8 mouse cellular contexts compared by ENCODE assay signal in the genomic region with DNA sequence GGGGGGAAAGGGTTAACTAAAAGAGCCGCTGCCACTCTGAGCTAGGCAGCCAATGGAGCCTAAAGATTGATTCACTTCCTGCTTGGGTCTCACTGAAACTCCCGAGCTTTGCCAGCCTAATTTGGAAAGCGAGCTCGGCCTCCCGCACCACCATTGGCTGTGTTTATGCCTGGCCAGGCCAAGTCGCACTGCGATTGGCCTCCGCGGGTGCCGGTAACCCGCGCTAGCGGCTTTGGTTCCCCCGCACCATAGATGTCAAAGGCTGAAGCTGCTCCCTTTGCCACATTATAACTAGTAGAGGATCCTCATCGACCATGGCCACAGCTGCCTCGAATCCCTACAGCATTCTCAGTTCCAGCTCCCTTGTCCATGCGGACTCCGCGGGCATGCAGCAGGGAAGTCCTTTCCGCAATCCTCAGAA. TPM values are rescaled to one million over a fixed set of nuclear protein-coding genes. Genes with fewer than 3 reads are reported as not detected.
A peak's percentile ranks its signal among the peaks of the same experiment; 100 is the strongest.
DNase-seq lines count a peak whose midpoint lies in the region; ATAC-seq lines count a peak whose summit lies in the region.

Gene Pou3f4 (plus strand): TSS at position 130 of the 421 bp plus-strand sequence.

- H3K9me3 ChIP-seq in heart, embryonic 14.5 days (ENCODE audit: control insufficient read depth, low read length) = no peaks in the 10 kb centered on the region
- H3K9me3 ChIP-seq in liver, embryonic 12.5 days (replicated peaks) = no peaks in the 10 kb centered on the region

- H3K27ac ChIP-seq in heart, embryonic 14.5 days (replicated peaks in 1 of 2; ENCODE audit: control insufficient read depth in 1 of 2, insufficient read depth in 1 of 2, low read depth in 2 of 2, low read length in 2 of 2) = no peak within 1 kb of the TSS
- no peak within 1 kb of the TSS for H3K27ac ChIP-seq in liver, embryonic 12.5 days

- peak within 1 kb of the TSS; percentile 73 for H3K4me2 ChIP-seq in heart, embryonic 14.5 days (ENCODE audit: low read length)
- peak within 1 kb of the TSS; percentile 51 for H3K4me2 ChIP-seq in liver, embryonic 12.5 days

- peak; percentile 79 for ATAC-seq in heart, embryonic 14.5 days (ENCODE audit: insufficient number of reproducible peaks, insufficient read depth, low FRiP score, low read depth)
- peak; percentile 58; the same call in 1 of the 2 replicates for ATAC-seq in liver, embryonic 12.5 days

- no peak for DNase-seq in heart, adult 11 months
- DNase-seq in embryo, embryonic 10 days (ENCODE audit: low spot score) = peak; percentile 86
- DNase-seq in gastrocnemius, postnatal 4 days (ENCODE audit: low spot score in 2 of 2) = peak; percentile 16 to 25
- DNase-seq in layer of hippocampus, adult 11-12 months (ENCODE audit: low spot score) = peak; percentile 75
- peak; percentile 84 for DNase-seq in right cerebral cortex, adult 18-20 months
- no peak for DNase-seq in urinary bladder, adult 18-20 months (ENCODE audit: low spot score in 2 of 2)

- H3K27me3 ChIP-seq in heart, embryonic 14.5 days (ENCODE audit: control insufficient read depth, insufficient read depth, low read length) = peaks cover 25% of the 10 kb centered on the region
- H3K27me3 ChIP-seq in liver, embryonic 12.5 days (replicated peaks) = peaks cover 40% of the 10 kb centered on the region

- H3K4me1 ChIP-seq in heart, embryonic 14.5 days (ENCODE audit: control insufficient read depth in 2 of 2, insufficient read depth in 2 of 2, low read length in 2 of 2) = no peaks in the 10 kb centered on the region; a peak in 1 of 4 replicates
- H3K4me1 ChIP-seq in liver, embryonic 12.5 days = no peaks in the 10 kb centered on the region

- WGBS in heart, embryonic 14.5 days = 14% methylated on average over 20 of the region's 20 CpGs
- WGBS in liver, embryonic 12.5 days (ENCODE audit: insufficient replicate concordance) = 10% methylated on average over 20 of the region's 20 CpGs

- peak within 1 kb of the TSS; percentile 46 to 60 for H3K4me3 ChIP-seq in heart, embryonic 14.5 days (ENCODE audit: control insufficient read depth in 1 of 2, insufficient read depth in 1 of 2, low read depth in 1 of 2, low read length in 2 of 2)
- H3K4me3 ChIP-seq in liver, embryonic 12.5 days = peak within 1 kb of the TSS; percentile 7; the same call in 1 of the 2 replicates

- 0 out of 2 replicates have a peak within 1 kb of the TSS, but pooled peaks have one; percentile 11 for H3K9ac ChIP-seq in heart, embryonic 14.5 days (ENCODE audit: low read length)
- no peak within 1 kb of the TSS for H3K9ac ChIP-seq in liver, embryonic 12.5 days

- no peaks in the 10 kb centered on the region for H3K36me3 ChIP-seq in heart, embryonic 14.5 days (ENCODE audit: control insufficient read depth, insufficient read depth, low read length)
- H3K36me3 ChIP-seq in liver, embryonic 12.5 days = no peaks in the 10 kb centered on the region

RNA-seq across cellular contexts. Expression of gene Pou3f4, which starts in this region (rescaled TPM):
- polyA plus RNA-seq in heart, embryonic 14.5 days (2014; fragmentation: Nextera tagmentation; extraction: Ambion mirVana) = 0.11 and 0.30 TPM in 2 replicates
- under 1 TPM; 0.34 to 0.57 TPM for total RNA-seq in gastrocnemius, postnatal 4 days (2021)
- 0.07 TPM in 1 of 2 replicates, not detected in the other for polyA plus RNA-seq in liver, embryonic 12.5 days (2016; fragmentation: Nextera tagmentation; extraction: Ambion mirVana)

Comparison
In these comparisons a context has a peak if more than half of its experiments do, and no peak if none do; other contexts are left out.
1. Peak in ATAC-seq, H3K4me3 ChIP-seq, H3K9ac ChIP-seq and H3K4me2 ChIP-seq in heart, embryonic 14.5 days; RNA of the gene not detected or under 1 TPM.
2. Peak in DNase-seq in gastrocnemius, postnatal 4 days; RNA of the gene not detected or under 1 TPM.
3. Peak in ATAC-seq, H3K4me3 ChIP-seq and H3K4me2 ChIP-seq in liver, embryonic 12.5 days; RNA of the gene not detected or under 1 TPM.
4. DNase-seq: peak in embryo, embryonic 10 days (single experiment), layer of hippocampus, adult 11-12 months (single experiment) and right cerebral cortex, adult 18-20 months (single experiment); none in heart, adult 11 months (single experiment) and urinary bladder, adult 18-20 months (0 of 2).